Mouse (Mus musculus): ENCODE data around the gene Gm11992. TPM values are rescaled to one million over a fixed set of nuclear protein-coding genes. Genes with fewer than 3 reads are reported as not detected.

Gene Gm11992
- polyA plus RNA-seq (2015; fragmentation: Nextera tagmentation; extraction: Ambion mirVana), result 1.8 and 2.7 TPM in 2 replicates

- WGBS, result 5% methylated on average over 21 of the region's 21 CpGs
- Histone ChIP-seq H3K4me3 (peak within 1 kb of the TSS; percentile 57), H3K36me3 (no peaks in the 10 kb centered on the region), H3K4me2 (peak within 1 kb of the TSS; percentile 99), H3K9me3 (no peaks in the 10 kb centered on the region), H3K9ac (peak within 1 kb of the TSS; percentile 30; the same call in 1 of the 2 replicates), H3K27ac (replicated peaks) (no peak within 1 kb of the TSS), H3K4me1 (replicated peaks) (peaks cover 8% of the 10 kb centered on the region; the same call in 1 of the 2 replicates), H3K27me3 (peaks cover 11% of the 10 kb centered on the region)
- peak; percentile 100 for ATAC-seq (ENCODE audit: low FRiP score, low read depth)
Observed at GRCm38 (mm10) chr11:9048011-9048702, at the start of gene Gm11992. Gene Gm11992 (plus strand): TSS chr11:9048594.

- Histone ChIP-seq H3K36me3 (peaks cover 10% of the 10 kb centered on the region), H3K4me2 (no peak overlapping the region), H3K9ac (no peak overlapping the region), H3K27ac (replicated peaks) (no peak overlapping the region), H3K4me1 (replicated peaks) (peaks cover 10% of the 10 kb centered on the region), H3K27me3 (no peaks in the 10 kb centered on the region), H3K9me3 (no peaks in the 10 kb centered on the region), H3K4me3 (no peak overlapping the region)
- no peak for ATAC-seq (ENCODE audit: low FRiP score, low read depth)
- WGBS, result 96% methylated on average over 5 of the region's 5 CpGs
Observed at GRCm38 (mm10) chr11:9008761-9009160, 39.6 kb upstream of the Gm11992 start.

- peaks cover 10% of the 10 kb centered on the region for H3K4me1 ChIP-seq (replicated peaks)
- peak; percentile 78 for ATAC-seq (ENCODE audit: low FRiP score, low read depth)
- 0 out of 2 replicates have a peak, but pooled peaks cover 3% of the 10 kb centered on the region for H3K36me3 ChIP-seq
- H3K4me3 ChIP-seq, result peak overlapping the region; percentile 71
- H3K9ac ChIP-seq, result peak overlapping the region; percentile 62
- H3K27me3 ChIP-seq, result no peaks in the 10 kb centered on the region
- peak overlapping the region; percentile 79 for H3K27ac ChIP-seq (replicated peaks)
- peak overlapping the region; percentile 70 for H3K4me2 ChIP-seq
- WGBS, result under 1% methylated on average over 7 of the region's 7 CpGs
- no peaks in the 10 kb centered on the region for H3K9me3 ChIP-seq
Observed at GRCm38 (mm10) chr11:9010416-9010815, 38.0 kb upstream of the Gm11992 start.

GRCm38 (mm10) chr11:9010853-9011339 is 37.5 kb upstream of the Gm11992 start, which contains the start of gene Hus1:
Gene Hus1 (minus strand): TSS chr11:9011191.
- H3K4me2 ChIP-seq, result peak within 1 kb of the TSS; percentile 70
- peak within 1 kb of the TSS; percentile 62 for H3K9ac ChIP-seq
- no peaks in the 10 kb centered on the region for H3K9me3 ChIP-seq
- no peaks in the 10 kb centered on the region for H3K36me3 ChIP-seq
- H3K4me3 ChIP-seq, result peak within 1 kb of the TSS; percentile 71
- H3K27ac ChIP-seq (replicated peaks), result peak within 1 kb of the TSS; percentile 79
- WGBS, result under 1% methylated on average over 43 of the region's 43 CpGs
- ATAC-seq (ENCODE audit: low FRiP score, low read depth), result peak; percentile 95
- peaks cover 10% of the 10 kb centered on the region for H3K4me1 ChIP-seq (replicated peaks)
- no peaks in the 10 kb centered on the region for H3K27me3 ChIP-seq

GRCm38 (mm10) chr11:9011348-9011747 is 37.0 kb upstream of the Gm11992 start:
- H3K4me1 ChIP-seq (replicated peaks), result peaks cover 10% of the 10 kb centered on the region
- peak overlapping the region; percentile 71 for H3K4me3 ChIP-seq
- no peaks in the 10 kb centered on the region for H3K9me3 ChIP-seq
- H3K36me3 ChIP-seq, result no peaks in the 10 kb centered on the region
- peak overlapping the region; percentile 70 for H3K4me2 ChIP-seq
- H3K27me3 ChIP-seq, result no peaks in the 10 kb centered on the region
- WGBS, result 3% methylated on average over 3 of the region's 3 CpGs
- H3K27ac ChIP-seq (replicated peaks), result peak overlapping the region; percentile 79
- no peak for ATAC-seq (ENCODE audit: low FRiP score, low read depth)
- H3K9ac ChIP-seq, result peak overlapping the region; percentile 62

GRCm38 (mm10) chr11:9014740-9015139 is 33.7 kb upstream of the Gm11992 start:
- 72% methylated on average over 3 of the region's 3 CpGs for WGBS
- ATAC-seq (ENCODE audit: low FRiP score, low read depth), result no peak
- no peaks in the 10 kb centered on the region for H3K27me3 ChIP-seq

GRCm38 (mm10) chr11:9018491-9019267 is 29.7 kb upstream of the Gm11992 start:
- 77% methylated on average over 6 of the region's 6 CpGs for WGBS
- Histone ChIP-seq H3K4me3 (no peak overlapping the region), H3K9ac (no peak overlapping the region), H3K4me1 (replicated peaks) (no peaks in the 10 kb centered on the region), H3K36me3 (no peaks in the 10 kb centered on the region), H3K27ac (replicated peaks) (no peak overlapping the region), H3K27me3 (no peaks in the 10 kb centered on the region), H3K9me3 (no peaks in the 10 kb centered on the region), H3K4me2 (no peak overlapping the region)
- no peak for ATAC-seq (ENCODE audit: low FRiP score, low read depth)

More at GRCm38 (mm10) chr11:9014740-9015139, 33.7 kb upstream of the Gm11992 start:
- no peak overlapping the region for H3K4me3 ChIP-seq
- H3K27ac ChIP-seq (replicated peaks), result no peak overlapping the region
- H3K9ac ChIP-seq, result no peak overlapping the region
- H3K4me2 ChIP-seq, result no peak overlapping the region
- no peaks in the 10 kb centered on the region for H3K36me3 ChIP-seq
- H3K9me3 ChIP-seq, result no peaks in the 10 kb centered on the region
- peaks cover 7% of the 10 kb centered on the region for H3K4me1 ChIP-seq (replicated peaks)

GRCm38 (mm10) chr11:9020207-9020606 is 28.2 kb upstream of the Gm11992 start:
- Histone ChIP-seq H3K4me3 (no peak overlapping the region), H3K27me3 (no peaks in the 10 kb centered on the region), H3K9ac (no peak overlapping the region), H3K4me2 (no peak overlapping the region), H3K9me3 (no peaks in the 10 kb centered on the region), H3K4me1 (replicated peaks) (no peaks in the 10 kb centered on the region), H3K36me3 (no peaks in the 10 kb centered on the region), H3K27ac (replicated peaks) (no peak overlapping the region)
- no peak for ATAC-seq (ENCODE audit: low FRiP score, low read depth)
- WGBS, result 97% methylated on average over 5 of the region's 5 CpGs

GRCm38 (mm10) chr11:9024782-9025181 is 23.6 kb upstream of the Gm11992 start:
- no peak overlapping the region for H3K4me2 ChIP-seq
- H3K9ac ChIP-seq, result no peak overlapping the region
- no peak for ATAC-seq (ENCODE audit: low FRiP score, low read depth)
- 85% methylated on average over 7 of the region's 7 CpGs for WGBS
- no peaks in the 10 kb centered on the region for H3K27me3 ChIP-seq
- no peaks in the 10 kb centered on the region for H3K4me1 ChIP-seq (replicated peaks)
- H3K4me3 ChIP-seq, result no peak overlapping the region
- H3K27ac ChIP-seq (replicated peaks), result no peak overlapping the region
- no peaks in the 10 kb centered on the region for H3K9me3 ChIP-seq
- H3K36me3 ChIP-seq, result no peaks in the 10 kb centered on the region

- Histone ChIP-seq H3K9ac (no peak overlapping the region), H3K4me2 (no peak overlapping the region), H3K4me1 (replicated peaks) (no peaks in the 10 kb centered on the region), H3K9me3 (no peaks in the 10 kb centered on the region), H3K4me3 (no peak overlapping the region), H3K27ac (replicated peaks) (no peak overlapping the region), H3K27me3 (no peaks in the 10 kb centered on the region), H3K36me3 (no peaks in the 10 kb centered on the region)
- no peak for ATAC-seq (ENCODE audit: low FRiP score, low read depth)
- 77% methylated on average over 3 of the region's 3 CpGs for WGBS
Observed at GRCm38 (mm10) chr11:9025211-9025610, 23.2 kb upstream of the Gm11992 start.

- Histone ChIP-seq H3K4me3 (no peak overlapping the region), H3K27ac (replicated peaks) (no peak overlapping the region), H3K27me3 (no peaks in the 10 kb centered on the region), H3K36me3 (no peaks in the 10 kb centered on the region), H3K9ac (no peak overlapping the region), H3K4me1 (replicated peaks) (no peaks in the 10 kb centered on the region), H3K9me3 (no peaks in the 10 kb centered on the region), H3K4me2 (no peak overlapping the region)
- no peak for ATAC-seq (ENCODE audit: low FRiP score, low read depth)
- 91% methylated on average over 2 of the region's 2 CpGs for WGBS
Observed at GRCm38 (mm10) chr11:9031530-9031929, 16.9 kb upstream of the Gm11992 start.

GRCm38 (mm10) chr11:9046546-9046945 is 1.8 kb upstream of the Gm11992 start:
- H3K9me3 ChIP-seq, result no peaks in the 10 kb centered on the region
- ATAC-seq (ENCODE audit: low FRiP score, low read depth), result no peak
- no peak overlapping the region for H3K9ac ChIP-seq
- no peak overlapping the region for H3K27ac ChIP-seq (replicated peaks)
- no peak overlapping the region for H3K4me3 ChIP-seq
- peaks cover 8% of the 10 kb centered on the region; the same call in 1 of the 2 replicates for H3K4me1 ChIP-seq (replicated peaks)
- no peak overlapping the region for H3K4me2 ChIP-seq
- H3K36me3 ChIP-seq, result no peaks in the 10 kb centered on the region
- WGBS, result 90% methylated on average over 2 of the region's 2 CpGs
- peaks cover 11% of the 10 kb centered on the region for H3K27me3 ChIP-seq

Data from hindbrain, embryonic 15.5 days (tissue).